Mouse (Mus musculus) urinary bladder, postnatal 25 days (tissue): ENCODE measurements around the gene Thtpa.

ENCODE experiments used
- DNase-seq: peaks from one replicate; pipeline ENCODE4 v3.0.0; 2022; ENCODE audit warnings: low spot score

Gene Thtpa

GRCm38 (mm10) chr14:55148363-55148915 is 53.9 kb downstream of the Thtpa start:
- peak; percentile 68 for DNase-seq
